Mouse (Mus musculus) cerebellum, postnatal 25 days (tissue): ENCODE measurements at regions not wholly inside any gene's neighbourhood (a gene's known extent, or its start where the extent isn't known, plus 50 kb on each side); places are given as distances from the start of the nearest gene placed in this dataset.

Source experiments
- DNase-seq, 2 experiments: peaks; one replicate each; pipeline ENCODE4 v3.0.0; 2021; ENCODE audit warnings: mixed read lengths in 2 of 2

DNA sequence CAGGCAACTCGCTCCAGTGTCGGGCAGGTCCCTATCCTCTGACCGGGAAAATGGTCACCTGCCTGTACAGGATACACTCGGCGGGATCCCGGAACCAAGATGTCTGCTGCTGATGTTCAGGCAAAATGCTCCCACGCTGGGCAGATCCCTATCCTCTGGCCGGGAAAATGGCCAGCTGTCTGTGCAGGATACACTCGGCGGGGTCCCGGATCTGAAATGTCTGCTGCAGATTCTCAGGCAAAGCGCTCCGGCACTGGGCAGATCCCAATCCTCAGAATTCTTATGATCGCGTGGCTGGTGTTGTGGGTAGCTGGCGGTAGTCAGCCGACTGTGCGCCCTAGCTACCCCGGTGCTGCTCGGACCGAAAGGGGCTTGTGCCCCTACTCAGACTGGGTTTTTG lies 161.4 kb downstream of the Gm12353 start:
- peak; percentile 6 to 11 for DNase-seq
